Mouse (Mus musculus) urinary bladder, postnatal 25 days (tissue): ENCODE results near the gene Zgpat.
A peak's percentile ranks its signal among the peaks of the same experiment; 100 is the strongest.

Experiments
- DNase-seq: peaks from one replicate; pipeline ENCODE4 v3.0.0; 2022; ENCODE audit warnings: low spot score

The Zgpat gene

GRCm38 (mm10) chr2:181364860-181365596 is at the start of gene Zgpat, which contains the start of gene Arfrp1:
Gene Zgpat, plus strand, starts transcription at chr2:181364928.
Gene Arfrp1, minus strand, starts transcription at chr2:181365404.
- peak; percentile 83 for DNase-seq

DNA sequence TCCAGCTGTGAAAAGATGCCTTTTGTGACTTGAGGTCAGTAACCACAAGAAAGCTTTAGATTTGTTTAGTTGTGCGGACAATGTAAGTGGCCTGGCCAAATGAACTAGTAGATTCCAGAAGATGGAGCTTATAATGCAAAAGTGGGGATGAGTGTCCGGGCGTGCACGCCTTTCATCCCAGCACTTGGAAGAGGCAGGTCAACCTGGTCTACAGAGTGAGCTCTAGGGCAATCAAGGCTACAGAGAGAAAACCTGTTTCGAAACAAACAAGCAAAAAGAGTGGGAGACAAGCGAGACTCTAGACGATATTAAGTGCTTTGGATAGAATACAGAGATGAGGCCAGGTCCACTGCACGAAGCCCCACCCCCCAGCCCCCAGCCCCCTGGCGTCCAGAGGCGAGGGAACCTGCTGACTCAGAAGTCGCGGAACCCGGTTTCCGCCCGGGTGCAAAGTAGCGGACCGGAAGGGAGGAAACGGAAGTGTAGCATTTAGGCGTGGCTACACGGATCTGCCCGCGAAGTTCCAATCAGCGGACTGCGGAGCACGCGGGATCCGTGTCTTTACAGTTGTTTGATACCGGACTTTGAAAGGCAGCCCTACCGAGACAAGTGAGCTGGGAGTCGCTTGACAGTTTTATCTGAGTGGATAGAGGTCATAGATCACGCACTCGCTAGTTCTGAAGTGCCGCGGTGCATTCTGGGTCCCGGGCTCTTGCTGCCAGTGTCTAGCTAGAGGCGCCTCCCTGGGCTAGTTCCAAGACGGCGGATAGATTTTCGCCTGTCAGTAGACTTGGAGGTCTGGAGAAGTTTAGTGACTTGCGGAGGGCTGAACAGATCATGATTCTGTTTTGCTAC is 45.3 kb upstream of the Zgpat start, which contains the start of gene Rtel1:
Gene Rtel1 (plus strand): TSS at position 492 of the 855 bp plus-strand sequence.
- peak; percentile 76 for DNase-seq

DNA sequence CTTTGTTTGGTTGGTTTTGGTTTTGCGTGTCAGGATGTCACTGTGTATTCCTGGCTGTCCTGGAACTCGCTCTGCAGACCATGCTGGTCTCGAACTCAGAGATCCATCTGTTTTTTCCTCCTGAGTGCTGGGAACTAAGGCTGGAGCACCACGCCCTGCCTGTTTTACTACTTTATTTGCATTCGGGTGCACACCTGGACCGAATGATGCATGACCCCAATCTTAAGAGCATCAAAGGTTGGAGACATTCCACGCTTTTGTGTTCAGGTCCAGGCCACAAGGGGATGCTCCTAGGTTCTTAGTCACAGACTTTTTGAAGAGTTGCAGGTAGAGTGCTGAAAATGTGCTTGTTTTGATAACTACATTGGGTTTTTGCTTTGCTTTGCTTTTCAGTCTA is 44.6 kb upstream of the Zgpat start:
- DNase-seq = no peak

DNA sequence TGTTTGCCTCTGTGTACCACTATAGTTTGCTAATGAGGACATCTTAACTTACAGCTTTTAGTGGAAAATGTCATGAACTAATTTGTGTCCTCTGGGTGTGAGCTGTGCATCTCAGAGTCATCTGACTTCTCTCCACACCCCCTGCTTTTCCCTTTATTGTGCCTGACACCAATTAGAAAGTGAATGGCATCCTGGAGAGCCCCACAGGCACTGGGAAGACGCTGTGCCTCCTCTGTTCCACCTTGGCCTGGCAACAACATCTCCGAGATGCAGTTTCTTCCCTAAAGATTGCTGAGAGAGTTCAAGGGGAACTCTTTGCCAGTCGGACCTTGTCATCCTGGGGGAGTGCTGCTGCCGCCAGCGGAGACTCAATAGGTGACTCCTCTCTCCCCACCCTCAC is 42.6 kb upstream of the Zgpat start:
- no peak for DNase-seq

DNA sequence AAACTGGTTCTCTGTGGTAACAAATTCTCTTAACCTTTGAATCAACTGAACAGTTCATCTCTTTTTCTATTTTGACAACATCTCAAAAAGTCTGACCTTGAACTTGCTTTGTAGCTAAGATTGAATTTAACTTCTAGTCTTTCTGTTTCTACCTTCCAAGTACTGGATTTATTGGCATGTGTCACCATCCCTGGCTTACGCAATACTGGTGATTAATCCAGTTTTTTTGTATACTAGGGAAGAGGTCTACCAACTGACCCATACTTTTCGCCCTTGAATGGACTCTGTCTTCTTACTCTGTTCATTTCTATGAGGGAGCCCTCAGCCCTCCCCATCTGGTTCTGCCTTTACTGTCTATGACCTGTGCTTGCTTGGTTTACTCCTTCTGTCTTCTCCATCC is 38.6 kb upstream of the Zgpat start:
- no peak for DNase-seq

DNA sequence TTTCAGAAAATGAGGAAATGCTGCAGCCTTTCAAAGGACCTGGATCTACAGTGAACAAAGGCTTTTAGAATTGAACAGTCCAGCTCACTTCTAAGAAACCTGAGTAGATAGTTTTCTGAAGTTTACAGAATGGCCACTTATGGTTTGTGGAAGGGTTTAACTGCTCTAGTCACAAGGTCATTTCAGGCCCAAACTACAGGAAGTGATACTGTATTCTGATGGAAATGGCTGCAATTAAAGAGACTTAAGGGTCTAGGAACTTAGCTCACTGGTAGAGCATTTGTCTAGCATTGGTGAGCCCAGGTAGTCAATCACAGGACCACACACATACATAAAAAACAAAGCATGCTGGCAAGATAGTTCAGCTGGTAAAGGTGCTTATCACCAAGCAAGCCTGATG is 32.2 kb upstream of the Zgpat start:
- no peak for DNase-seq

DNA sequence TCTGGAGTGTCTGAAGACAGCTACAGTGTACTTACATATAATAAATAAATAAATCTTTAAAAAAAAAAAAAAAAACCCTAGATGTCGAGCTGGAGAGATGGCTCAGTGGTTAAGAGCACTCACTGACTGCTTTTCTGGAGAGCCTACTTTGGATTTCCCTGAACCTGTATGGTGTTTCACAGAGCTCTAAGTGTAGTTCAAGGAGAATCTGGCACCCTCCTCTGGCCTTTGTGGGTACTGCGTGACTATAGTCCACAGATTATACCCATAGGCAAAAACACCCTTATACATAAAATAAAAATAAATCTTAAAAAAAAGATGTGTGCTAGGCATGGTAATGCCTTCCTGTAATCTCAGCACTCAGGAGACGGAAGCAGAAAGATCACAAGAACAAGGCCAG is 30.7 kb upstream of the Zgpat start:
- peak; percentile 50 for DNase-seq

- no peak for DNase-seq
These were observed 24.3 kb upstream of the Zgpat start for GRCm38 (mm10) chr2:181340426-181340825.

- no peak for DNase-seq
These were observed 22.0 kb upstream of the Zgpat start for GRCm38 (mm10) chr2:181342766-181343165.

DNA sequence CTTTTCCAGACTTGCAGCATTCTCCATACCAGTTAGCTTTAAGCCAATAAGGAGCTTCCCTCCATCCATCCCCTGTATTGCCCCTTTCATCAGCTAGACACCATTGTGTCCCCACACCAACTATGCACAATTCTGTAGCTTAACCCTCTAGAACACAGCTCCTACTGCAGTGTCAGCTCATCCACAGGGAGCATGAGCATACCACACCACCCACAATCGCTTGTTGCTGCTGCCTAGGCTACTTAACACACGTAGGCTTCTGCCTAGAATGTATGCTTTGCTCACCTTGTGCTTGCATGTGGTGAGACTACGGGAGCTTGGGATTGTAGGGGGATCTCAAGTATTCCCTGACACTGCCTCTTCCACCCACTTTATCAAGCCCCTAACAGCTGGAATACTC is 7.9 kb upstream of the Zgpat start:
- no peak for DNase-seq

- DNase-seq = no peak
These were observed 782 bp upstream of the Zgpat start for GRCm38 (mm10) chr2:181363946-181364345.

GRCm38 (mm10) chr2:181364487-181364859 is 255 bp upstream of the Zgpat start:
- no peak for DNase-seq

DNA sequence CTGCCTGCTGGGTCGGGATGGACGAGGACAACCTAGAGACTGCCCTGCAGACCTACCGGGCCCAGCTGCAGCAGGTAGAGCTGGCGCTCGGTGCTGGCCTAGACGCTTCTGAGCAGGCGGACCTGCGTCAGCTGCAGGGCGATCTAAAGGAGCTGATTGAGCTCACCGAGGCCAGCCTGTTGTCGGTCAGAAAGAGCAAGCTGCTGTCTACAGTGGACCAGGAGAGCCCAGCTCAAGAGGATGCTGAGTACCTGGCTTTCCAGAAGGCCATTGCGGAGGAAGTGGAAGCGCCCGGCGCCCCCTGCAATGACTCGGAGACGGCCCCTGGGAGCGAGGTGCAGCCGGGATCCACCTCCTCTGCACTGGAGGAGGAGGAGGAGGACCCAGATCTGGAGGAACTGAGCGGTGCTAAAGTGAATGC is 937 bp downstream of the Zgpat start:
- DNase-seq = no peak

- no peak for DNase-seq
These were observed 5.3 kb downstream of the Zgpat start for GRCm38 (mm10) chr2:181370001-181370400.

GRCm38 (mm10) chr2:181375787-181376186 is 11.1 kb downstream of the Zgpat start:
- no peak for DNase-seq

- DNase-seq = no peak
These were observed 12.5 kb downstream of the Zgpat start for GRCm38 (mm10) chr2:181377230-181377629.

GRCm38 (mm10) chr2:181378701-181379100 is 14.0 kb downstream of the Zgpat start:
- DNase-seq = no peak

DNA sequence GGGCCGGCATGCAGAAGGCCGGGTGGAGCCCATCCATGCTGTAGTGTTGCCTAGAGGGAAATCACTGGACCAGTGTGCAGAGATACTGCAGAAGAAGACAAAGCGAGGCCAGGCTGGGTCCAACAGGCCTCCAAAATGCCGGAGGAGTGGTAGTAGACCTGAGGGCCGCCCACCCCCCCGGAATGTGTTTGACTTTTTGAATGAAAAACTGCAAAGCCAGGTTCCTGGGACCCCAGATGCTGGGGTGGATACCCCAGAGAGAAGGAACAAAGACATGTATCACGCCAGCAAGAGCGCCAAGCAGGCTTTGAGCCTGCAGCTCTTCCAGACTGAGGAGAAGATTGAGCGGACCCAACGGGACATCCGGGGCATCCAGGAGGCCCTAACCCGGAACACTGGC is 15.1 kb downstream of the Zgpat start, which contains the start of gene Lime1:
Gene Lime1 (plus strand): TSS at position 301 of the 400 bp plus-strand sequence.
- DNase-seq = no peak

- DNase-seq = no peak
These were observed 15.5 kb downstream of the Zgpat start for GRCm38 (mm10) chr2:181380251-181380650.

- DNase-seq = no peak
These were observed 16.4 kb downstream of the Zgpat start for GRCm38 (mm10) chr2:181381107-181381506.

- DNase-seq = no peak
These were observed 17.0 kb downstream of the Zgpat start for GRCm38 (mm10) chr2:181381631-181382306.

DNA sequence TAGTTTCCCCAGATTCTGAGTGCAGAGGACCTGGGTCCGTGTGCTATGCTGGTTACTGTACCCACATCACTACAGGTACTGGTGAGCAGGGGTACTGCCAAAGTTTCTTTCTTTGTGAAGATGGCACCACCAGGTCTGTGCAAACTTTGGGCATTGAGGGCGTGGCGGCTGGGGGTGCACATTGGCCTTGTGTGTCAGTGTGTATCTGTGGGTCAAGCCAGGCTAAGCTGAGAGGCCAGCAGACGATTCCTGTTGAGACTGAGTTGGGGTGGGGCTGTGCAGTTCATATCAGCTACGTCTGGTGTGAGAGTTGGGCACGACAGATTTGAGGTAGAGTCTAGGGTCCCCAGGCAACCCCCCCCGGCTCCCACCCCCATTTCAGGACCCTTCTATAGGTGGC is 19.7 kb downstream of the Zgpat start:
- DNase-seq = no peak
